Mouse (Mus musculus) layer of hippocampus, adult 18-20 months (tissue): Measurements from ENCODE around the gene Tceanc2. TPM values are rescaled to one million over a fixed set of nuclear protein-coding genes. Genes with fewer than 3 reads are reported as not detected.
"Not testable (repeated sequence)": the region's sequence is repeated elsewhere in the genome, so short reads cannot be mapped to it uniquely, and the experiment has no call there.

Experiments
- DNase-seq, 2 experiments: peaks; one replicate each; pipeline ENCODE4 v3.0.0; 2022; ENCODE audit warnings: low spot score in 2 of 2
- total RNA-seq, 2 experiments: library from RNA; stranded (reverse); gene quantifications; 2 replicates each; pipeline ENCODE4 v1.2.3; 2021

Tceanc2 gene
- total RNA-seq, 2 experiments from 2014 or later: 17.2 to 17.3 TPM

DNA sequence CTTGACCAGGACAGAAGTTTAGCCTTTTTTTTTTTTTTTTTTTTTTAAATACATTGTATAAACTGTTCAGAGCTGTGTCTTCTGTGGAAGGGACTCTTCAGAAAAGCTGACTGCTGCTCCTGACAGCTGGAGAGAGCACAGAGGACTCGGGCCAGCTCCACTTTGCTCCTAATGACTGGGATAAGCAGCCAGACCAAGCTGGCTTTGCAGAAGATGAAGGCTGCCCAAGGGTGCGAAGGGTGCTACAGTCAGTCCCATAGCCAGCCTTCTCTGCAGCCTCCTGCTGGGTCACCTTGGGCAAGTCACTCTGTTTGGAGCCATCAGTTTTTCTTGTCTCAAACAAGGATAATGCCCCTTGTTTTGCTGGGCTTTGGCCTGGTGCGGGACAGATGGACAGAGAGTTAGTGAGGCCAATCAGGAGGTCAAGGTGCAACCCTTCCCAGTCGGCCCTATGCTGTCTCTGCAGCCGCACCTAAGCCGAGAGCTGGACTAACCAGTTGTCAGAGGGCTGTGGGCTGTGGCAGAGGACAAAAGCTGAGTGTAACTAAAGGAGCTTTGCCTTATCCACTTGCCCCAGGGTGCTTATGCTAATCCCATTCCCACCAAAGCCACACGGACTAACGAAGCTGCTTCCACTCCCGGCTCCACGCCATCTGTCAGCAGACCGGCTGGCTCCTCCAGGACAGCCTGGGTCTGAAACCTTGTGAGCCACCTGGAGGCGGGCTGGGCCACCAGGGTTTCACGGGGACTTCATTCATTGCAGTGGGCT, 50.8 kb downstream of the Tceanc2 start:
- DNase-seq: no peak

DNA sequence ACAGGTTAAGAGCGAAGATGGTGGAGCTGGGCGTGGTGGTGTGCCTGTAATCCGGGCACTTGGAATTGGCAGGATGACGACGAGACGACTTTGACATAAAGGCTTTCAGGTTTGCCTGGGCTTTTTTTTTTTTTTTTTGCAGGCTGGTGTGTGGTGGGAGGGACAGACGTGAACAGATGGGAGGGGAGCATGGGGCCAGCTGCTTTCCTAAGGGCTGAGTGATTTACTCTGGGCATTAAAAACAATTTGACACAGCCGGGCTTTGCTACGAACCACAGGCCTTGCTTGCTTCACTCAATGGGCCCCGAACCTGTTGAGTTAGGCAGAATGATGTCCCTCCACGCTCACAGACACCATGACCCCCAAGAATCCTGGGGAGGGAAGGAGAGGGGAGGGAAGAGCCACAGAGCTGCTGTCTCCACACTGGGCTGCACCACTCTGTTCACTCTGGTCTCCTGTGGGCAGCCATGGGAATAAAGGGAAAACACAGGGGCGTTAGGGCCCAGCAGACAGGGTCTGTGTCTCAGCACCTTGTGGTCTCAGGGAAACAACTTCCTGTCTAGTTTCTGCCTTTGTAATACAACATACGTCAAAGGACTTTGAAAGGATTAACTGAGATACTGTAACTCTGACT, 51.9 kb downstream of the Tceanc2 start:
- no peak for DNase-seq

DNA sequence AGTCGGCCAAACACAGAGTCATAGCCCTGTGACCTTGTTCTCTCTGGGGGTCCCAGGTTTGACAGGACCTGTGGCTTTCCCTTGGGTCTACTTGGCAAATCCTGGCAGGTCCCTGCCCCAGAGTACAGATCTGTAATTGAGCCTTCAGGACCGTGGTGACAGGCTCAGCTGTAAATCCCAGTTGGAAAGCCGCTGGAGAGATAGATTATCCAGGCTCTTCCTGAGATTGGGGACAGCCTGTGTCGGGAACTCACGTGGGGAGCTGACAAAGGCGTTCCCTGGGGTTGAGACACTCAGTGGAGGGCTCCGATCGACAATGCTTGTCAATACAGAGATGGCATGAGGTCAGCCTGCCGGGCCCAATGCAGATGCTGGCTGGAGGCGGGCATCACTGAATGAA, 52.5 kb downstream of the Tceanc2 start:
- DNase-seq: no peak

DNA sequence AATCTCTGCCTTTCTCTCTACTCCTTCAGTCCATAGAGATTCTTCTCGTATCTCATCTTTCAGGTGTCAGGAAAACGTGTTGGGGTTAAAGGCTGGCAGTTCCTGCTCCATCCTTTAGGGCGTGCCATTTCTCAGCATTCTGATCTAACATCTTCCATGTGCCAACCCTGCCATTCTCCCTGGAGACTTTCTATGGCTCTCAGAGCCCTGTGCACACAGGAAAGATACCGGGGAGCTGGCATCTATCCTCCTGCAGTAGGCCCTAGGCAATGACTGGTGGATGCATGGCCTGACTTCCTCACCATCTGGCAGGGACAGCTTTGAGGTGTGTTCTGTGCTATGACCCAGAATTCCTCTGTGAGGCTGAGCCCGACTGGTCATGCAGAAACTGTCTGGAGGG, 53.8 kb downstream of the Tceanc2 start:
- no peak for DNase-seq

DNA sequence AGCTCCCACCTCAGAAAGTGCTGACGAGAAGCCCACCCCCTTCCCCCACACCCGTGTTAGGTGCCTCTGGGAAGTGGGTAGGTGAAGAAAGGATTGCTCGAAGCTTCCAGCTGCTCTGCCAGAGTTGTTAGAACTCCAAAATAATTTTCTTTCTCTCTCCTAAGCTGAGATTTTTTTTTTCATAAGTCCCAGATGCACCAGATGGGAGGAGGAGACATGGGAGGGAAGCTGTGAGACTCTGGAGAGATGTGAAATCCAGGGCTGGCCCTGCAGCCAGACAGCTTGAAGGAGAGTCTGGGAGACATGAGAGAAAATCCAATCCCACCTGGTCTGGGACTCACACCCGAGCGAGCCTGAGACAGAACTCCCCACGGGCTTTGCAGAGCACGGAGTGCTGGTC, 54.5 kb downstream of the Tceanc2 start:
- no peak for DNase-seq

DNA sequence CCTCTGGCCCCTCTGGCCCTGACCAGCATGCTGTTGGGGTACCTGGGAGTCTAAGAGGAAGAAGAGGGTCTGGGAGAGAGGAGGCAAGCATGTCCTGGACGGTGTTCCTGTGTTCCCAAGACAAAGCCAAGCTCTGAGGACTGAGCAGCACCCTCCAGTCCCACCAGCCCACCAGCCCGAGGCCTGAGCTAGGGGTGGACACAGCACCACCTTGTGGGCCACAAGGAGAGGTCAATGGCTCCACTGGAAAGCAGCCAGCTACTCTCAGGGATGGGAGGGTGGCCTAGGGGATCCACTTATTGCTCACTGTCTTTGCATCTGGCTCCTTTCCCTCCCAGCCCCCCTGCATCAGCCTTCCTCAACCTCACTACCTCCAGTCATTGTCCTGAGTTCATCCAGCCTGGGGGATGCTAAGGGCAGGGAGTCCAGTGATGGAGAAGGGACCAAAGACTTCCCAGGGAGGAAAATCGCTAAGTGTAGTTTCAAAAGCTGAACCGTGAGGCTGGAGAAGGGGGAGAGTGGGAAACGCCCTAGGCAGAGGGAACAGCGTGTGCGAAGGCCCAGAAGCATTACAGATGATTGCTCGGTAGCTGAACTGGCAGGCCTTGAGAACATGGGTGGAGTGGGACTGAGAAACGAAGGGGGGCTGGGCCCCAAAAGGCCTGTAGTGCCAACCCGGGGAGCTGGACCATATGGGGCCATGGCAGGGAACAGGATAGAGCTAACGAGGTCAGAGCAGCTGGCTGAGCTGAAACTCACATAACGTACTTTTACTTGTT, 57.6 kb downstream of the Tceanc2 start:
- no peak for DNase-seq

DNA sequence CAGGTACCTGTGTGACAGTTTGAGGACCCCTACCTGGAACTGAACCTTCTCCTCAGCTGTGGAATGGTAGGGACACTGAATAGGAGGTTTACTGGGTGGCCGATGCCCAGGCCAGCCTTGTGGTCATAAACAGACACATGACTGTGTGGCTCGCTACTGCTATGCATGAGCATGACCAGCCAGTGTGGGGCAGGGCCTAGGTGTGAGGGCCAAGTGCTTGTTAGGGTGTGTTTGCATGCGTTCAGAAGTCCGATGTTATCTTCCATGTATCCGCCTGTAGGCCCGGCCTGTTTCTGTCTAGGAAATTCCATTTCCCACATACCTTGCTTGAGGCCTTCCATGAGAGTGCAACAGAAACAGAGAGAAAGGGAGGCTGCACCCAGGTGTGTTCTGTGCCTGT, 58.2 kb downstream of the Tceanc2 start:
- no peak for DNase-seq

DNA sequence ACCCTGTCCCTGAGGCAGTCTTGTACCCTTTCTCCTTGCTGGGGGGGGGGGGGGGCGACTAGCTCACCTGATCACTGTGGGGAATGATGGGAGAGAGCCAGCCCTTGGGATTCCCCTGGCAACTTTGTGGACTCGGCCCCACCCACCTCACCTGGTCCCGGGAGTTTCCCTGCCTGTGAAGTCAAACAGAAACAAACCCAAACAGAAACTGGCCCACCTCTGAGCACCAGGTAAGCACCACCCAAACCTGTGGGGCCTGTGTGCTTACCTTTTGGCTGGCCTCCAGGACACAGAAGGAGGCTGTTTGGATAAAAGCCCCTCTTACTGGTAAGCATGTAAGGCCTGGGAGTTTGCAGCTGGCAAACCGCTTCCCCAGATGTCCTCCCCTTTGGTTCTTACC, 59.9 kb downstream of the Tceanc2 start:
- DNase-seq: no peak

DNA sequence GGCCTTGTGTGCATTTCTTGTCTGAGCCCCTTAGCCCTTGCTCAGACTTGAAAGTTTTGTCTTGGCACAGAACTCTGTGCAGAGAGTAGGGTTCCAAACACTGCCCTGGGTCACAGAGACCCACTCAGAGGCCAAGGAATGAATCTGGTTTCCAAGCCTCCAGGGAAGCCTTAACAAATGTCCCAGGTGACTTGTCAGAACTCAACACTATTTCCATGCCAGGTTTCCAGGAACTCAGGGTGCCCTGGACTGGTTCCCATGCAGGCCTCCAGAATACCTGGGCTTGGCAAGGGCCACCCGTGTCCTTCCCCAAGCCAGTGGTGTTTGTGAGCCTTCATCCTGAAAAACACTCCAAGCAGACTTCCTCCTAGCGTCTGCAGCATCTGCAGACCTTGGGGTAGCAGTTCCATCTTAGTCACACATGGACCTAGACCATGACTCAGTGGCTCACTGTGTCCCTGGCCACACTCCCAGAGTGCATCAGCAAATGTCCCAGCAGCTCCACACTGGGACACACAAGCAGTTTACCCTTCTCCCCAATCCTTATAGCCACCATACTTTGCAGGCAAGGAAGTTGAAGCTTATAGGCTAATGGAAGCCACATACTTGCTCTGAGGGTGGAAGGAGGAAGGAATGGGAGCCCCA, 61.1 kb downstream of the Tceanc2 start:
- no peak for DNase-seq

DNA sequence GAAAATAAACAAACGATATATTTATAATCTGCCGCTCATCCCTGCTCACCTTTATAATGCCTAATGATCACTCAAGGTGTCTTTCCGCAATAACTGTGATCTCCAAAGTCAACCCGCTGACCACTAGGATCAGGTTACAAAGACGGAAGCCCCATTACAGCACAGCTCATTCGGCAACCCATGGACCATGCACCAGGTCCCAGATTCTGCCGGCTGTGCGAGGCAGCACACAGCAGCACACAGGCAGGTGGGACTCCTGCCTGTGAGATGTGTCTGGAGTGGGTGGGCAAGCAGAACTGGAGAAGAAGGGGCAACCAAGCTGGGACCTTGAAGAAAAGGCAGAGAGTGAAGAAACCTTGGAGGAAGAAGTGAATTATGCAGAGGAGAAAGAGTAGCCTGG, 64.6 kb downstream of the Tceanc2 start:
- no peak for DNase-seq

DNA sequence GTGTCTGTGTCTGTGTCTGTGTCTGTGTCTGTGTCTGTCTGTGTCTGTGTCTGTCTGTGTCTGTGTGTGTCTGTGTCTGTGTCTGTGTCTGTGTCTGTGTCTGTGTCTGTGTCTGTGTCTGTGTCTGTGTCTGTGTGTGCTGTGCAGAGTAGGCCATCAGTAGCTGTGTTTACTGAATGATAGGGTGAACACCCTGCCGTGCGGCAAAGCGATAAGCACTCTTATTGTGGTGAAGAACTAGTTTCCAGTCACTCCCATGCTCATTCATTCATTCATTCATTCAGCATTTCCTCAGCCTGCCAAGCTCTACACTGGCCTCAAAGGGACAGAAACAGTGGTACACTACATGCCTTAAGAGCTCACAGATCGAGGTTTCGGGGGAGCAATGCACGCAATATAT, 69.7 kb downstream of the Tceanc2 start:
- DNase-seq: not testable (repeated sequence)

DNA sequence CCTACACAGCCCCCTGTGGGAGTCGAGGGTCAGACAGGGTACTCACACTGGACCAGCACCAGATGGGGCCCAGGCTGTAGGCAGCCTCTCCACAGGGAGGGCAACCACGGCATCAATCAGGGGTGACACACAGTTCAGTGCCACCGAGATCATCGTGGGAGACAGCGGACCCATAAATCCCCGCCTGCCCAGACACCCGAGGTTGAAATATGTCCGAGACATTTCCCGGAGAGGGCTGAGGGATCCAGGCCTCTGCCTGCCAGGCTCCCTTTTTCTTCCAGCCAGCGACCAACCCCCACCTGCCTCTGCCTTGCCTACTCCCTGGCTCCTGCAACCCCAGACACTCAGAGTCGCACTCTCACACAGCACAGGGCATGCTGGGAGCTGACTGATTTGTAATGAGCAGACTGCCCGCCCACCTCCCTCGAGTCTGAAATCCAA, 70.6 kb downstream of the Tceanc2 start:
- DNase-seq: peak; percentile 25 to 58

DNA sequence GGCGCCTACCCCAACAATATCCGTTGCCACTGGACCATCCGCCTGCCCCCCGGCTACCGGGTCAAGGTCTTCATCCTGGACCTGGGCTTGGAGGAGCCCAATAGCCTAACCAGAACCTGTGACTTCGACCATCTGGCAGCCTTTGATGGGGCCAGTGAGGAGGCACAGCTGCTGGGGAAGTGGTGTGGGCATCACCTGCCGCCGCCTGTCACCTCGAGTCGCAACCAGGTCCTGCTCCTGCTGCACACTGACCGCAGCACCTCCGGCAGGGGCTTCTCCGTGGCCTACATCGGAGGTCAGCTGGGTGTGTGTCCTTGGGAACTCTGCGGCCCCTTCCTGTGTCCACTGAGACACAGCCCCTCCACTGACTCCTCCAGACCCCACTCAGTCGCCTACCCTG, 72.1 kb downstream of the Tceanc2 start:
- DNase-seq: no peak

DNA sequence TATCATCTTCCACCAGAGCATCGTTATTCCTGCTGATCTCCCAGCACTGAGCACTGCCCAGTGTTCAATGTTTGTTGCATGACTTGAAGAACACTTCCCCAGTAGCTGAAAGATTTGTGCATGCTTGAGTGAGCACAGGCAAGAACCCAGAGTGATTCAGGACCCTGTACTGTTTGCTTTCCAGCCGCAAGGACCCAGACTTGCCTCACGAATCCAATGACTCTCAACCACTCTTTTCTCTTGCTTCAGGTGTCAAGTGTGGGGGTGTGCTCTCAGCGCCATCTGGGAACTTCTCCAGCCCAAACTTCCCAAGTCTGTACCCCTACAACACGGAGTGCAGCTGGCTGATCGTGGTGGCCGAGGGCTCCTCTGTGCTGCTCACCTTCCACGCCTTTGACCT, 76.7 kb downstream of the Tceanc2 start:
- no peak for DNase-seq

DNA sequence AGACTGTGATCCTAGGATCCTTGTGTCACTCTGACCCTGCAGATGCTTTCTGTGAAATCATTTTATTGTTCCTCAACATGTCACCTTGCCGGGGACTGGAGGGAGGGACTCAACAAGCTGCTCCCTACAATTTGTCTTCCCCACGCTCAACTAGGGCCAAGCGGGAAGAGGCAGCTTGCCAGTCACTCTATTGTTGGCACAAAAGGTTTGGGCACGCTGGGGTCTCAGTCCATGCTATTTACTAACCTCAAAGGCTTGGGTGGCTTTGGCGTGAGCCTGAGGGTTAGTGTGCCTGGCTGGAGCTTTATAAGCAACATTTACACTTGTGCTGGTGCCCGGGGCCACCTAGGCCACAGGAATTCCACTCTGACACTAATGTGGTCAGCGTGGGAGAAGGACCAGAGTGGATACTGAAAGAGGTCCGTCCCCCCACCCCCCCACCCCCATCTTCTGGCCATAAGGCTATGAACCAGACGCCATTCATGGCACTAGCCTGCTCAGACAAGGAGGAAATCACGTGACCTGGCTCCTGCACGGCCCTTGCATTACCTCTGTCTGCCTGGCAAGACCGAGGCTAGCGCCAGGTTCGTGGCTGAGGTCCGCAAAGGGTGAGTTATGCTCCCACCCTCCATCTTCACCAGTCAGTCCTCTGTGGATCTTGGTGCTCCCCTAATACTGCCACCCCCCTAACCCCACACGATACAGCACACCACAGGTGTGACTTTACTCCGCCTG, 80.0 kb downstream of the Tceanc2 start:
- DNase-seq: no peak

DNA sequence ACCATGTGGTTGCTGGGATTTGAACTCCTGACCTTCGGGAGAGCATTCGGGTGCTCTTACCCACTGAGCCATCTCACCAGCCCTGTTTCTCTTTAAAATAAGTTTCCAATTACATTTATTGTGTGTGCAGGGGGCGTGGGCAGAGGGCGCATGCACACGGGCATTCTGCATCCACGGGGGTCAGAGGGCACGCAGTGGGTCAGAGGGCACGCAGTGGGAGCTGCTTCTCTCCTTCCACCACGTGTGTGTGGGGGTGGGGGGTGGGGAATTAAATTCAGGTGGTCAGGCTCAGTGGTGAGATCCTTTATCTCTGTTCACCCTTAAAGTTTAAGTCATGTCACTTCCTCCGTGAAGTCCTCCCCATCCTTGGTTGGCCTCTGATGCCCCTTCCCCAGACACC, 80.5 kb downstream of the Tceanc2 start:
- DNase-seq: no peak

DNA sequence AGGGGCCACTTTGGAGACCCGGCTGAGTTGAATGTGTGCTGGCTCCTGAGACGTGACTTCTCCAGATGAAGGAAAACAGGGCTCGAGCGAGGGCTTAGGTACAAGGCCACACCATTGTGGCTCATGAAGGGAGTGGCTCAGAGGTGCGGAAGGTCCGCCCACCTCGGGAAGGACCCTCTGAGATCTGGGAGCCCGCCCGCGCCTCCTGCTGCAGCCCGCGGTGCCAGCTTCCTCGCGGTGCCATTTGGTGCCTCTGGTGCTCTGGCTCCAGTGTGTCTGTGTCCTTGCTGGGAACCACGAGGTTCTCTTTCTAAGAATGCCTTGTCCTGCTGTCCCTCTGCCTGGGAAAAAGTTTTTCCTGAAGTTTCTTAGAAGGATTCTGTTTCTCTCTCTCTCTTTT, 81.0 kb downstream of the Tceanc2 start:
- no peak for DNase-seq

DNA sequence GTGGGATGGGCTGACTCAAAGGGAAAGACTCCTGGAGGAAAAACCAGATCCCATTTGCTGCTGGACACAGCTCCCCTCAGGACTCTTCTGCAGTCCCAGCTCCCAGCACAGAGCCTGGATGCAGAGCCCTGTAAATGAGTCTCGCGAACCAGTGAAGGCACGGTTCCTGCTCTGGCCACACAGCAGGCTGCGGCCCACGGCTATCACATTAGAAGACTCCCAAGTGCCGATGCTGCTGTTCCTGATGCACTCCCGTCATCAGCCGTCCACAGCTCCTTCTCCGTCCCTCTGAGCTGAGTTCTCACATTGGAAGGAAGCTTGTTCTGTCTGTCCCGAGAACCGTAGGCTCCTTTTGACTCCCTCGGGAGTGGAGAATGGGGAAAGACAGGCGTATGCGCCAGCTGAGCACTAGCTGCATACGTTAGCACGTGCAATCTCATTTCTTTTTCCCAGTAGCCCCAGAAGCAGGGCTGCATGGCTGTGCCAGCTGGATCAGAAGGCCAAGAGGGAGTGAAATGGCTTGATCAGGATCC, 82.0 kb downstream of the Tceanc2 start, which contains the start of gene Cdcp2:
TSS of gene Cdcp2 (plus strand) at position 51 of the 533 bp plus-strand sequence.
- no peak for DNase-seq

DNA sequence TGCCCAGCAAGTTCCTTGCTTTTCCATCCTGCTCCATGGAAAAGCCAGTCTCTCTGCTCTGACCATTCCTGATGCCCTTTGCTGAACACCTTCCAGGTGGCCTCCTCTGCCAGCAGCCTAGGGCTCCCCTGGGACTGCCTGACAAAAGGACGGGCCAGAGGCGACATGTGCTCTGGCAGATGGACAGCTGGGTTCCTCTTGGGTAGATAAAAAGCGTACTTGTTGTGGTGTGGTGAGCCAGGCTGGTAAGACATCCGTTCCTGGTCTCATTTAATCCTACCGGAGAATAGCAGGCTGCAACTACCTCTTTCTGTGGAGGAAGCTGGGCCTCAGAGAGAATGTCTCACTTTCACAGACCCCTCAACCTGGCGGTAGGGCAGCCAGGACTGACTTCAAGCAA, 82.9 kb downstream of the Tceanc2 start:
- no peak for DNase-seq

DNA sequence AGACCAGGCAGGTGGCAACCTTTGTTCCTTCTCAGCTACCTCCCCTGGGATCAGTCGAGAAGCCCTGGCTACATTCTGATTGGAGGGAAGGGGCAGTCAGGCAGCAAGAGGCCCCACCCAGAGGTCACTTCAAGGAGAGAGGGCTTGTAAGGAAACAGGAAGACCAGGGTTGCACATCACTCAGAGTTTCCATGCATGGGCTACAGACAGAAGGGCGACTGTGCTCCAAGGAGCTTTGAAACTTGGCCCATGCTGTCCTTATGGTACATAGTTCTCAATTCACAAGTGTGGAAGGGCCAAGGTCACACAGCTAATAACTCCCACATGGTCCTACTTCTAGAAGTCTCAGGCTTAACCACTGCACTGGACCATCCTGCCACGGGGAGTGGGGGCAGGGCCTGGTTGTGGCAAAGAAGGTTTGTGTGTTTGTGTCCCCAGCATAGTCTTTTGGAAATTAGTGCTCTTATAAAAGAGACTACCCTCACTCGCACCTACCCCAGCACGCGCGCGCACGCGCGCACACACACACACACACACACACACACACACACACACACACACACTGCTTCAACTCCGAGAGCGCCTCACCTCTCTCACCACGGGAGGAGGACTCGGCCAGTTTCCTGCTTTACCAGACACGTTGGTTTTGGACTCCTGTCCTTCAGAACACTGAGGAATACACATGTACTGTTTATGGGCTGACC, 84.3 kb downstream of the Tceanc2 start:
- DNase-seq: no peak
